Mouse (Mus musculus) CH12.LX (cell line): Measurements from ENCODE around the gene Ick. TPM values are rescaled to one million over a fixed set of nuclear protein-coding genes. Genes with fewer than 3 reads are reported as not detected.

Experiments used
- DNase-seq: peaks from one replicate; pipeline ENCODE4 v3.0.0-alpha.2; 2013; ENCODE audit errors: extremely low read depth
- H3K27ac ChIP-seq: 2 replicates; pipeline ENCODE4 v1.5.1; 2012; ENCODE audit warnings: low read depth, mild to moderate bottlenecking, control low read depth, moderate library complexity; ENCODE audit not compliant: insufficient read depth
- H3K27me3 ChIP-seq: replicated peaks from 2 replicates; pipeline ENCODE3; 2012; ENCODE audit warnings: inconsistent platforms
- H3K36me3 ChIP-seq, 2 experiments: replicated peaks in 1 of 2; 2 replicates each; pipeline versions ENCODE3 to v1.6.1; 2012; ENCODE audit warnings: inconsistent platforms in 1 of 2, low read length in 1 of 2, mild to moderate bottlenecking in 1 of 2, mixed read lengths in 1 of 2, moderate library complexity in 1 of 2; ENCODE audit not compliant: control insufficient read depth in 1 of 2, insufficient read depth in 1 of 2
- H3K4me1 ChIP-seq, 2 experiments: 2 replicates each; pipeline ENCODE4 v1.6.1; 2012; ENCODE audit warnings: inconsistent platforms in 1 of 2, moderate library complexity in 1 of 2; ENCODE audit not compliant: insufficient read depth in 2 of 2, control insufficient read depth in 1 of 2
- H3K4me2 ChIP-seq: 2 replicates; pipeline ENCODE4 v1.6.1; 2012; ENCODE audit warnings: low read depth, mild to moderate bottlenecking, control low read depth; ENCODE audit not compliant: poor library complexity, insufficient read depth, severe bottlenecking
- H3K4me3 ChIP-seq, 3 experiments: fragments of 150-350 bp in 1 of 3; sonication (generic) in 1 of 3; replicated peaks in 1 of 3; 2 replicates each; pipeline versions ENCODE3 to v1.5.1; 2011 to 2012; ENCODE audit warnings: low read depth in 2 of 3, low read length in 2 of 3, mild to moderate bottlenecking in 2 of 3, moderate library complexity in 2 of 3, control low read depth in 1 of 3, improper control_type of control experiment in 1 of 3, inconsistent platforms in 1 of 3, mixed read lengths in 1 of 3; ENCODE audit not compliant: poor library complexity in 1 of 3
- H3K79me2 ChIP-seq: replicated peaks from 2 replicates; pipeline ENCODE4 v1.6.1; 2012; ENCODE audit warnings: mild to moderate bottlenecking, moderate library complexity; ENCODE audit not compliant: control insufficient read depth, poor library complexity, insufficient read depth, severe bottlenecking; ENCODE audit errors: extremely low read depth
- H3K9ac ChIP-seq: 2 replicates; pipeline ENCODE4 v1.6.1; 2012; ENCODE audit warnings: low read depth, mild to moderate bottlenecking, control low read depth, moderate library complexity; ENCODE audit not compliant: insufficient read depth
- H3K9me3 ChIP-seq: replicated peaks from 2 replicates; pipeline ENCODE3; 2012; ENCODE audit warnings: low read length, inconsistent platforms, mixed read lengths
- CHD1 ChIP-seq: IDR thresholded peaks from 2 replicates; pipeline ENCODE4 v1.6.1; 2012; ENCODE audit warnings: low read depth, low read length, improper control_type of control experiment, inconsistent platforms
- CTCF ChIP-seq, 2 experiments: IDR thresholded peaks in 1 of 2; conservative IDR thresholded peaks in 1 of 2; 2 replicates each; pipeline ENCODE4 v1.5.1; 2011 to 2012; ENCODE audit warnings: low read depth in 2 of 2, low read length in 2 of 2, improper control_type of control experiment in 1 of 2, inconsistent platforms in 1 of 2, mild to moderate bottlenecking in 1 of 2, moderate library complexity in 1 of 2
- EP300 ChIP-seq: IDR thresholded peaks from 2 replicates; pipeline ENCODE4 v1.6.1; 2011; ENCODE audit warnings: low read length, improper control_type of control experiment
- GABPA ChIP-seq: IDR thresholded peaks from 2 replicates; pipeline ENCODE4 v1.6.1; 2012; ENCODE audit warnings: low read depth, low read length, improper control_type of control experiment, inconsistent platforms; ENCODE audit not compliant: insufficient replicate concordance
- HCFC1 ChIP-seq: IDR thresholded peaks from 2 replicates; pipeline ENCODE4 v1.6.1; 2012; ENCODE audit warnings: low read depth, mild to moderate bottlenecking, inconsistent platforms, low read length, improper control_type of control experiment
- IRF4 ChIP-seq: IDR thresholded peaks from 2 replicates; pipeline ENCODE4 v1.6.1; 2014; ENCODE audit warnings: low read depth, mild to moderate bottlenecking, inconsistent platforms, low read length, improper control_type of control experiment
- KAT2A ChIP-seq: IDR thresholded peaks from 2 replicates; pipeline ENCODE4 v1.6.1; 2012; ENCODE audit warnings: low read length, improper control_type of control experiment, inconsistent platforms; ENCODE audit not compliant: insufficient replicate concordance
- MAZ ChIP-seq: IDR thresholded peaks from 2 replicates; pipeline ENCODE4 v1.6.1; 2012; ENCODE audit warnings: low read depth, mild to moderate bottlenecking, inconsistent platforms, low read length, improper control_type of control experiment, moderate library complexity
- MXI1 ChIP-seq: IDR thresholded peaks from 2 replicates; pipeline ENCODE4 v1.6.1; 2011; ENCODE audit warnings: mild to moderate bottlenecking, low read depth, low read length, improper control_type of control experiment
- NELFE ChIP-seq: IDR thresholded peaks from 2 replicates; pipeline ENCODE4 v1.6.1; 2011; ENCODE audit warnings: low read depth, low read length, improper control_type of control experiment
- POLR2A ChIP-seq: IDR thresholded peaks from 2 replicates; pipeline ENCODE4 v1.6.1; 2011; ENCODE audit warnings: low read depth, mild to moderate bottlenecking, improper control_type of control experiment, low read length
- POLR2AphosphoS2 ChIP-seq: IDR thresholded peaks from 2 replicates; pipeline ENCODE4 v1.6.1; 2011; ENCODE audit warnings: low read depth, low read length, improper control_type of control experiment
- RCOR1 ChIP-seq: conservative IDR thresholded peaks from 2 replicates; pipeline ENCODE4 v1.6.1; 2012; ENCODE audit warnings: low read depth, mild to moderate bottlenecking, inconsistent platforms, low read length, improper control_type of control experiment
- SIN3A ChIP-seq: IDR thresholded peaks from 2 replicates; pipeline ENCODE4 v1.6.1; 2012; ENCODE audit warnings: low read length, improper control_type of control experiment, inconsistent platforms
- SMC3 ChIP-seq: IDR thresholded peaks from 2 replicates; pipeline ENCODE4 v1.6.1; 2011; ENCODE audit warnings: low read depth, low read length, improper control_type of control experiment
- TCF12 ChIP-seq: IDR thresholded peaks from 2 replicates; pipeline ENCODE4 v1.6.1; 2014; ENCODE audit warnings: low read depth, mild to moderate bottlenecking, inconsistent platforms, low read length, improper control_type of control experiment
- UBTF ChIP-seq: IDR thresholded peaks from 2 replicates; pipeline ENCODE4 v1.6.1; 2012; ENCODE audit warnings: low read depth, mild to moderate bottlenecking, inconsistent platforms, low read length, improper control_type of control experiment, moderate library complexity
- USF1 ChIP-seq: IDR thresholded peaks from 2 replicates; pipeline ENCODE4 v1.6.1; 2014; ENCODE audit warnings: low read depth, mild to moderate bottlenecking, inconsistent platforms, low read length, improper control_type of control experiment
- USF2 ChIP-seq: conservative IDR thresholded peaks from 2 replicates; pipeline ENCODE4 v1.6.1; 2011; ENCODE audit warnings: low read depth, low read length, improper control_type of control experiment
- ZNF384 ChIP-seq: IDR thresholded peaks from 2 replicates; pipeline ENCODE4 v1.6.1; 2012; ENCODE audit warnings: low read depth, low read length, improper control_type of control experiment, inconsistent platforms
- dilution Hi-C: fragments of 300-500 bp; cut with MboI; formaldehyde crosslinking; loops from 2 replicates; pipeline ENCODE4 v1.14.3; 2020; ENCODE audit warnings: low sequenced_read_pairs; ENCODE audit not compliant: extremely low pct_unique_long_range_greater_than_20kb, extremely low pct_ligation_motif_present
- in situ Hi-C: fragments of 300-500 bp; cut with MboI; formaldehyde crosslinking; loops from 3 replicates; pipeline ENCODE4 v1.14.3; 2019; ENCODE audit warnings: low sequenced_read_pairs, low pct_ligation_motif_present, low pct_unique_long_range_greater_than_20kb, mixed read lengths
- polyA plus RNA-seq: library from polyadenylated mRNA; unstranded; fragments of >175 nt; gene quantifications from 2 replicates; pipeline ENCODE4 v1.2.1, GENCODE M21; 2012; ENCODE audit warnings: low read depth; ENCODE audit not compliant: insufficient read length
- total RNA-seq, 2 experiments: library from RNA; depleted of rRNA; stranded (reverse); fragments of 300-350 nt in 1 of 2; fragments of >200 nt in 1 of 2; gene quantifications; 2 replicates each; pipeline ENCODE4 v1.2.3; 2012 to 2014

Ick gene
- total and polyA plus RNA-seq, 3 experiments, result 4.5 to 7.1 (median 4.8) TPM

GRCm38 (mm10) chr9:78121985-78122384 is 13.0 kb downstream of the Ick start:
- Histone ChIP-seq H3K36me3 (peaks cover 0 to 8% of the 10 kb centered on the region in 2 experiments), H3K9ac (no peak overlapping the region), H3K4me3 (no peak overlapping the region), H3K4me1 (peaks cover 0 to 20% of the 10 kb centered on the region in 2 experiments; a peak in 2 of 4 replicates)
- DNase-seq, result no peak
- TF ChIP-seq KAT2A, result no peak
- TF ChIP-seq MAZ, result no peak
- TF ChIP-seq HCFC1, result no peak
- no peak for TF ChIP-seq CHD1
- TF ChIP-seq SMC3, result no peak
- no peak for TF ChIP-seq GABPA
- no peak for TF ChIP-seq UBTF
- no peak for TF ChIP-seq POLR2A
- TF ChIP-seq, all 38 proteins: peak for 0
- dilution Hi-C loops (no loop called here), in situ Hi-C loops (no loop called here)
- Histone ChIP-seq H3K4me2 (no peak overlapping the region), H3K79me2 (no peaks in the 10 kb centered on the region), H3K9me3 (no peaks in the 10 kb centered on the region), H3K27me3 (no peaks in the 10 kb centered on the region), H3K27ac (no peak overlapping the region)

- no peak overlapping the region for H3K4me3 ChIP-seq
- H3K27ac ChIP-seq, result no peak overlapping the region
- TF ChIP-seq CTCF (conservative IDR thresholded peaks at IDR 0.05 in 1 of 2, IDR thresholded peaks at IDR 0.05 in 1 of 2; ENCODE audit: low read depth in 2 of 2, low read length in 2 of 2) (no peak), USF1 (no peak)
- TF ChIP-seq, all 38 proteins: peak for 0
- H3K4me1 ChIP-seq, result peaks cover 0 to 20% of the 10 kb centered on the region in 2 experiments; a peak in 2 of 4 replicates
- no peaks in the 10 kb centered on the region for H3K27me3 ChIP-seq
- H3K9ac ChIP-seq, result no peak overlapping the region
- no peak for DNase-seq
- in situ Hi-C loops, result no loop called here
- H3K36me3 ChIP-seq, result peaks cover 0 to 7% of the 10 kb centered on the region in 2 experiments
- H3K79me2 ChIP-seq, result no peaks in the 10 kb centered on the region
- no peak overlapping the region for H3K4me2 ChIP-seq
- no peaks in the 10 kb centered on the region for H3K9me3 ChIP-seq
- dilution Hi-C loops, result no loop called here
Observed at GRCm38 (mm10) chr9:78122939-78123712, 14.1 kb downstream of the Ick start.

GRCm38 (mm10) chr9:78124297-78124696 is 15.3 kb downstream of the Ick start:
- peaks cover 0 to 5% of the 10 kb centered on the region in 2 experiments for H3K36me3 ChIP-seq
- H3K4me2 ChIP-seq, result no peak overlapping the region
- in situ Hi-C loops, result no loop called here
- dilution Hi-C loops, result no loop called here
- H3K4me1 ChIP-seq, result peaks cover 0 to 15% of the 10 kb centered on the region in 2 experiments; a peak in 2 of 4 replicates
- no peak for DNase-seq
- no peak overlapping the region for H3K4me3 ChIP-seq
- no peak overlapping the region for H3K9ac ChIP-seq
- TF ChIP-seq MXI1, result no peak
- TF ChIP-seq POLR2AphosphoS2, result no peak
- no peak for TF ChIP-seq SIN3A
- TF ChIP-seq TCF12, result no peak
- no peak for TF ChIP-seq USF2
- TF ChIP-seq ZNF384, result no peak
- TF ChIP-seq NELFE, result no peak
- TF ChIP-seq RCOR1, result no peak
- TF ChIP-seq IRF4, result no peak
- TF ChIP-seq EP300, result no peak
- H3K79me2 ChIP-seq, result no peaks in the 10 kb centered on the region
- no peaks in the 10 kb centered on the region for H3K9me3 ChIP-seq
- H3K27me3 ChIP-seq, result no peaks in the 10 kb centered on the region
- no peak overlapping the region for H3K27ac ChIP-seq
